Mouse (Mus musculus) cerebellum, adult 2 months (tissue): ENCODE data around the gene Krt87.

Experiments used
- CTCF ChIP-seq: fragments of 200-500 bp; IDR thresholded peaks from 2 replicates; pipeline ENCODE4 v1.5.1; 2011; ENCODE audit warnings: low read depth, mild to moderate bottlenecking, control low read depth, low read length, moderate library complexity, borderline replicate concordance; ENCODE audit not compliant: insufficient read depth
- POLR2A ChIP-seq: fragments of 200-500 bp; IDR thresholded peaks from 2 replicates; pipeline ENCODE4 v1.6.1; 2011; ENCODE audit warnings: low read length, control low read depth, borderline replicate concordance; ENCODE audit not compliant: insufficient read depth

GRCm38 (mm10) chr15:101414807-101415565, 23.6 kb downstream of the Krt87 start:
- no peak for TF ChIP-seq CTCF
- no peak for TF ChIP-seq POLR2A
